Mouse (Mus musculus): ENCODE measurements around the gene Hnrnpul1.

DNA sequence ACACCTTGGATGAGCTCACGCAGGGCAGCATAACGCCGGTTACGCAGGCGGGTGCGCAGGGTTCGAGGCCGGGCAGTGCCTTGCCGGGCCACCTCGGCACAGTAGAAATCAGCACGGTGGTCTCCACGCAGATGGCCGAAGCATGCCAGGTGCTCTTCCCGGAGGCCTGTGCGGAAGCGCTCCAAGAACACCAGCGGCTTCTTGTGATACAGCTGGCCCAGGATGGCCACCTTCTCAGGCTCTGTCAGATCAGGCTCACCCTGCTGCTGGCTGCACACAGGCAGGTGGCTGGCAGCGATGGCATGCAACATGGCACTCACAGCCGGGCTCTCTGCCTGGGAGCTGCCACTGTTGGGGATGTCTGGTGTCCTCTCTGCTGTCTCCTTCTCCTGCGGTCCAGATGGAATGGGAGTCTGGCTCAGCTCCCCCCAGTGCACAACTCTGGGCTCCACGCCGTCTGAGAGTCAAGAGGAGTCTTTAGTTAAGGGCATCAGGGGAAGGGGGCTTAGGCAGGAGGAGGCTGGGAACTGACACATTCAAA lies 38.8 kb downstream of the Hnrnpul1 start:
- TF ChIP-seq CHD2 (IDR thresholded peaks at IDR 0.05; ENCODE audit: low read depth, low read length): no peak
- no peak for TF ChIP-seq ZC3H11A (IDR thresholded peaks at IDR 0.05; ENCODE audit: borderline replicate concordance, low read depth, low read length)

Data from ES-E14 (cell line).